Mouse (Mus musculus): Measurements from ENCODE around the gene 1700018B08Rik.

1700018B08Rik gene

DNA sequence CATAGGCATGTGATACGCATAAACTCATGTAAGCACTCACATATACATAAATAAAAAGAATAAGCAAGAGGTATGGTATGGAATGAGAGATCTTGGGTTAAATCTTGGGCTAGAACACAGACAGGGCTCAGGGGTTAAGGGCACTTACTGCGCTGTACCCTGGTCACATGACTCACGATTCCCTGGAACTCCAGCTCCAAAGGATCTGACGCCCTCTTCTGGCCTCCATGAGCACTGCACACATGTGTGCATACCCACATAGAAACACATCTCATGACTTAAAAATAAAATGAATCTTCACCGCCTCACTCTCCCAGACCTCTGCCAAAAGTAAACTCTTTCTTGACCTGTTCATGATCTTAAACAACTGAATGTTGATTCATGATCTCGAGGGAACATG is 46.5 kb downstream of the 1700018B08Rik start:
- no peak for DNase-seq (ENCODE audit: low spot score)

DNA sequence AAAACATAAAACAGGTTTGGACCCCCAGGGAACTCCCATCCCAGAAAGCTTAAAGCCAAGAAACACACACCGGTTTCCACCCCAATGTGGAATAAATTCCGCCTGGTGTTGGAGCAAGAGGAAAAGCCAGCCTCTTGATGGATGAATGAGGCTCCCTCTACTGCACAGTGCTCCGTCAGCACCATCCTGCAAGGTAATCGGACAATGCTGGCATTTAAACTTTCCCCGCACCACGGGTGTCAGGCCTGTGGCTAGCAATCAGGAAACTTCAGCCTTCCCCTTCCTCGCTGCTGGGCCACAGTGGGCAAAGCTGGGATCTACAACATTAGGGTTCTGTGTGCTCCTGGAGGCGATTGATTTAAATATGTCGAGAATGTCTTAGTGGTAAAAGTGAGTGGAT is 52.5 kb downstream of the 1700018B08Rik start:
- DNase-seq (ENCODE audit: low spot score), result no peak

DNA sequence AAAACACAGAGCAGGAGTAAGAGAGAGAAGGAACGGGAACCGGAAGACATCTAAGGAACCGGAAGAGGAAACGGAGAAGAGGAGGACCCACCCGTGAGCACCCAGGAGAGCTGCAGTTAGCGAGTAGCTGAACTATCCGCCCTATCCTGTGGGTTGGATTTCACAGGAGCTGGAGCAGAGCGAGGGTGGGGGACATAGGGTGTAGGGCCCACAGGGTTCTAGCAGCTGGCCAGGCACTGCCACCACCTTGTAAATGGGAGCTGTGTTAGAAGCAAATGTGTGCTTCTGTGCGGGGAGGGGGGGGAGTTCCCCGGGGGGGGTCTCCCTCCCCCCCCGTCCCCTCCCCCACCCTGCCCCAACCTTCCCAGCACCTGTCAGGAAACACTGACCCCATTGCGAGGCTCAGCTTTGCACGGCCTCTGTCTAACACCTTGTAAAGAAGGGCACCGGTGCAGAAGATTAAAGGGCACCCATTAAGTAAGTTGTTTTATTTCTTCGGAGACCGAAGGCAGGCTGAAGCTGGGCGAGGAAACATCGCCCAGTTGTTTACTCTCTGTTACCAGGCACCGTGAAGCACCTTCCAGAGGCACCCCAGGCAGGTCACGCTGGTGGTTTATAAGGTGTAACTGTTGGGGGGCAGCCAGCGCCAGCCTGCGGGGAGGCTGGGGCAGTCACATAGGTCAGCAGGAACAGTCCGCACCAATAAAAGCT is 59.9 kb downstream of the 1700018B08Rik start:
- no peak for DNase-seq (ENCODE audit: low spot score)

Measured in embryo, embryonic 10 days (tissue).